Mouse (Mus musculus) forebrain, embryonic 10.5 days (tissue): Measurements from ENCODE around the gene Mtm1. TPM values are rescaled to one million over a fixed set of nuclear protein-coding genes. Genes with fewer than 3 reads are reported as not detected.
A peak's percentile ranks its signal among the peaks of the same experiment; 100 is the strongest.

ENCODE experiments used
- DNase-seq: peaks from one replicate; pipeline ENCODE4 v3.0.0-alpha.2; 2017; ENCODE audit warnings: low spot score; ENCODE audit errors: extremely low spot score
- H3K27ac ChIP-seq: fragments of 300-500 bp; sonication (generic); 2 replicates; pipeline ENCODE4 v1.5.1; 2016; ENCODE audit warnings: mild to moderate bottlenecking
- H3K27me3 ChIP-seq: fragments of 300-500 bp; sonication (generic); 2 replicates; pipeline ENCODE4 v1.6.1; 2016; ENCODE audit warnings: mild to moderate bottlenecking; ENCODE audit not compliant: poor library complexity, severe bottlenecking
- H3K36me3 ChIP-seq: fragments of 300-500 bp; sonication (generic); replicated peaks from 2 replicates; pipeline ENCODE4 v1.6.1; 2016; ENCODE audit warnings: mild to moderate bottlenecking, moderate library complexity
- H3K4me1 ChIP-seq: fragments of 300-500 bp; sonication (generic); 2 replicates; pipeline ENCODE4 v1.6.1; 2016
- H3K4me3 ChIP-seq: fragments of 300-500 bp; sonication (generic); 2 replicates; pipeline ENCODE4 v1.5.1; 2016; ENCODE audit warnings: mild to moderate bottlenecking, moderate library complexity
- H3K9me3 ChIP-seq: fragments of 300-500 bp; sonication (generic); 2 replicates; pipeline ENCODE4 v1.6.1; 2016; ENCODE audit warnings: mild to moderate bottlenecking, moderate library complexity
- WGBS: fragments of 180-500 bp; shearing (Covaris S2); methylation state at CpG from one replicate; pipeline ENCODE4 v1.1.7; 2016; 5-methylcytosine and 5-hydroxymethylcytosine counted together
- polyA plus RNA-seq: library from polyadenylated mRNA; unstranded; fragments of >200 nt; fragmentation: Nextera tagmentation; extraction: Ambion mirVana; gene quantifications from 2 replicates; pipeline ENCODE4 v1.2.1, GENCODE M21; 2016

Mtm1 gene
- 3.1 and 3.7 TPM in 2 replicates for polyA plus RNA-seq

DNA sequence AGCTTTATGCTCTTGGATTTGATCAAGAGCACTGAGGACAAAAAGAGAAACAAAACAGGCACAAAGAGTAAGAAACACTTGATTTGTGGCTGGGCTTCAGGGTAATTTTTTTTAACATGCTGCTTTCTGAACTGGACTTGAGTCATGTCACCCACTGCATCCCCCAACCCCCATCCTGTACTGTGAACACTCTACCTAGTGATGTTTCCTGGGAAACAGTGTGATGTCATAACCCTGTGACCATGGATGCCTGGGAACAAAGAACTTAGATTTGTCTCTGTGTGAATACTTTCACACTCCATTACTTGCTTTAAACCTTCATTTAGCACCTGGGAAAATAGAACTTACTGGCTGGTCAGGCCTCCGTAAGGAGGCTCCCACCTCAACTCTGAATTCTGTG, at the start of gene Mtm1:
Gene Mtm1, plus strand, starts transcription at position 301 of the 400 bp plus-strand sequence.
- WGBS, result 81% methylated on average over 1 of the region's 1 CpGs
- Histone ChIP-seq H3K4me3 (no peak within 1 kb of the TSS), H3K27ac (no peak within 1 kb of the TSS), H3K9me3 (no peaks in the 10 kb centered on the region), H3K36me3 (no peaks in the 10 kb centered on the region), H3K27me3 (peaks cover 4% of the 10 kb centered on the region; the same call in 1 of the 2 replicates), H3K4me1 (no peaks in the 10 kb centered on the region)
- no peak for DNase-seq

DNA sequence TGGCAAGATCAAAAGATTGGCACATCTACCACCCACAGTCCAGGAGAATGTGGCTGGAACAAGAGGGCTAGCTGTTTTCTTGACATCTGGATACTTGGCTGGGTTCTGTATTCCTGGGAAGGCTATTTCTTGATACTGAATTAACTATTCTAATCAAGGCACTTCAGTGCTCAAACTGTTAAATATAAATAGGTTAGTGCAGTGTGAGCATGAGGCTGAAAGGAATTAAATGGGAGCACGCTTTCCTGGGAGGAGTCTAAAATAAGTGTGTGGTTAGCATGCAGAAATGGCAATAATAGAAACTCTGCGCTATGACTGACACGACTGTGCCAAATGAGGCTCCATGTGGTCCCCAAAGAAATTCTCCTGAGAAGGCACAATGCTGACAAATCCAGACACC, 29.0 kb upstream of the Mtm1 start:
- H3K27ac ChIP-seq, result no peak overlapping the region
- no peaks in the 10 kb centered on the region for H3K36me3 ChIP-seq
- H3K9me3 ChIP-seq, result no peaks in the 10 kb centered on the region
- H3K4me1 ChIP-seq, result no peaks in the 10 kb centered on the region
- DNase-seq, result no peak
- peaks cover 14% of the 10 kb centered on the region; the same call in 1 of the 2 replicates for H3K27me3 ChIP-seq
- no peak overlapping the region for H3K4me3 ChIP-seq
- 89% methylated on average over 3 of the region's 3 CpGs for WGBS

- no peak for DNase-seq
- Histone ChIP-seq H3K9me3 (no peaks in the 10 kb centered on the region), H3K4me3 (no peak overlapping the region), H3K27me3 (peaks cover 14% of the 10 kb centered on the region; the same call in 1 of the 2 replicates), H3K4me1 (no peaks in the 10 kb centered on the region), H3K36me3 (no peaks in the 10 kb centered on the region), H3K27ac (no peak overlapping the region)
- 94% methylated on average over 4 of the region's 4 CpGs for WGBS
Observed at GRCm38 (mm10) chrX:71183671-71184070, 26.9 kb upstream of the Mtm1 start.

DNA sequence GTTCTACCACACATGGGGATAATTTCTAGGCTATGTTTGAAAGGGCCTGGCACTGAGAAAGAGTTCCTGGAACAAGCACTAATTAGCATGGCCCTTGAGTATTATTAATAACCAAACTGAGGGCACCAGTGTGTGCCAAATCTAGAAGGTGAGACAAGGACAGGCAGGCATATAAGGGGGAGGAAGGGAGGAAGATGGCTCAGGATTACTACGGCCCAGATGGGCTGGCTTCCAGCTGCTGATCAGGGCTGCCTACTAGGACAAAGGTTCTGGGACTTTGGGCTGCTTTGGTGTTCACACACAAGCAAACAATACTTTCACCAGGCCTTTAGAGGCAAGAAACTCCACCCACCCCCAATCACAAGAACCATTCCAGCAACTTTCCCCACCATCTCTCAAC, 24.2 kb upstream of the Mtm1 start:
- H3K27ac ChIP-seq, result no peak overlapping the region
- WGBS, result 82% methylated on average over 1 of the region's 1 CpGs
- peaks cover 17% of the 10 kb centered on the region for H3K27me3 ChIP-seq
- DNase-seq, result no peak
- H3K4me3 ChIP-seq, result no peak overlapping the region
- no peaks in the 10 kb centered on the region for H3K4me1 ChIP-seq
- H3K9me3 ChIP-seq, result no peaks in the 10 kb centered on the region
- no peaks in the 10 kb centered on the region for H3K36me3 ChIP-seq

DNA sequence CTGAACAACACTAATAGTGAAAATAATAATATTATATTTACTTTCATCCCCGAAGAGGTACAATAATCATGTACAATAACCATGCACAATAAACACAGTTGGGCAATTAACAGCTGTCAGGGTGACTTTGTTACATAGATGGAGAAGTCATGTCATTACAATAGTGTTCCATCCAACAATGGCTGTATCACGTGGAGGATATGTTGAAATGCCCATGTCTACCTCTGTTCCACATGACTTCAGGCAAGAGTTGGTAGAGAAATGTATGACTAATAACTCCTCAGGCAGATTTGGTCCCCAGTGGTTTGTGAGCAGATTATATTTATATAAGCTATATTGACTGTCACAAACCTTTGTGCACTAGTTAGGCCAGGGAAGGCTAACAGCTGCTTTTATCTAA, 5.8 kb upstream of the Mtm1 start:
- Histone ChIP-seq H3K9me3 (no peaks in the 10 kb centered on the region), H3K4me3 (no peak overlapping the region), H3K36me3 (no peaks in the 10 kb centered on the region), H3K4me1 (no peaks in the 10 kb centered on the region), H3K27ac (no peak overlapping the region), H3K27me3 (peaks cover 18% of the 10 kb centered on the region; the same call in 1 of the 2 replicates)
- WGBS, result 81% methylated on average over 2 of the region's 2 CpGs
- DNase-seq, result no peak

GRCm38 (mm10) chrX:71205821-71206542, 4.6 kb upstream of the Mtm1 start:
- DNase-seq, result no peak
- no peaks in the 10 kb centered on the region for H3K4me1 ChIP-seq
- H3K9me3 ChIP-seq, result no peaks in the 10 kb centered on the region
- no peak overlapping the region for H3K4me3 ChIP-seq
- 87% methylated on average over 1 of the region's 1 CpGs for WGBS
- no peaks in the 10 kb centered on the region for H3K36me3 ChIP-seq
- no peak overlapping the region for H3K27ac ChIP-seq
- H3K27me3 ChIP-seq, result peaks cover 13% of the 10 kb centered on the region; the same call in 1 of the 2 replicates

DNA sequence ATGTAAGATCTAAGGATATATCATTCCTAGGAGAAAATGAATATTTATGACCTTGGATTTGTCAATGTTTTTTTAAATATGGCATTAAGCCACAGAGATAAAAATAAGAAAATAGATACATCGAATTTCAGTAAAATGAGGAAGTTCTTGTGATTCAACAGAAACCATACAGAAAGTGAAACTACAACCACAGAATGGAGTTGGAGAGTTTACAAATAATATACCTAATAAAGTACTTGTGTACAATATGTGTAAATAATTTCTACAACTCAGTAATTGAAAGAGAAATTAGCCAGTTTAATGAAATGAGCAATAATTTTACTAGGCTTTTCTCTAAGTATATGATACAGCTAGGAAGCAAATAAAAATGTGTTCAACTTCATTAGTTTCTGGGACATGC, 4.0 kb upstream of the Mtm1 start:
- 79% methylated on average over 1 of the region's 1 CpGs for WGBS
- H3K9me3 ChIP-seq, result no peaks in the 10 kb centered on the region

DNA sequence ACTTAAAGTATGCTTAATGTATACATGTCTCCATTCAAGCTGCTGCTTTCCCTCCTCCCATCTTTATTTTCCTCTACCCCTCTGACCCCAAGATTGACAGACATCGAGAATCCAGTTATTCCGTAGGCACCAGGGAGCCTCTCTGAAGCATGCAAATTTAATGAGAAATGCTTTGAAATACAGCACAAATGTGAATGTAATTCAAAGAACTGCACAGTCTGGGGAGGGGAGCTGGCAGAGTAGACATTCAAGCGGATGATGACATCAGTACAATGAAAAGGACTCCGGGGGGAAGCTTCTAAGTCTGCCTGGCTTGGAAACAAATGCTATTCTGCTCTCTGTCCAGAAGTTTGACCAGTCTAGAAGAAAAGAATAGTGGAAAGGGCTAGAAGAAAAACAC, 2.3 kb downstream of the Mtm1 start:
- 70% methylated on average over 4 of the region's 4 CpGs for WGBS
- H3K9me3 ChIP-seq, result no peaks in the 10 kb centered on the region
- no peak overlapping the region for H3K4me3 ChIP-seq
- no peaks in the 10 kb centered on the region for H3K4me1 ChIP-seq
- no peak overlapping the region for H3K27ac ChIP-seq
- no peaks in the 10 kb centered on the region for H3K36me3 ChIP-seq
- H3K27me3 ChIP-seq, result peaks cover 12% of the 10 kb centered on the region
- DNase-seq, result no peak

More for the DNA sequence above, 4.0 kb upstream of the Mtm1 start:
- no peak for DNase-seq
- Histone ChIP-seq H3K36me3 (no peaks in the 10 kb centered on the region), H3K27me3 (peaks cover 13% of the 10 kb centered on the region; the same call in 1 of the 2 replicates), H3K4me1 (no peaks in the 10 kb centered on the region), H3K4me3 (no peak overlapping the region), H3K27ac (no peak overlapping the region)

GRCm38 (mm10) chrX:71214441-71215112, 4.0 kb downstream of the Mtm1 start:
- peak overlapping the region; percentile 57 for H3K4me3 ChIP-seq
- peak; percentile 83 for DNase-seq
- no peaks in the 10 kb centered on the region for H3K4me1 ChIP-seq
- H3K27me3 ChIP-seq, result peaks cover 12% of the 10 kb centered on the region
- H3K27ac ChIP-seq, result peak overlapping the region; percentile 44; the same call in 1 of the 2 replicates
- no peaks in the 10 kb centered on the region for H3K9me3 ChIP-seq
- H3K36me3 ChIP-seq, result no peaks in the 10 kb centered on the region
- 23% methylated on average over 19 of the region's 20 CpGs for WGBS

GRCm38 (mm10) chrX:71215113-71215708, 4.6 kb downstream of the Mtm1 start:
- H3K4me1 ChIP-seq, result no peaks in the 10 kb centered on the region
- no peak for DNase-seq
- no peaks in the 10 kb centered on the region for H3K9me3 ChIP-seq
- peak overlapping the region; percentile 57 for H3K4me3 ChIP-seq
- H3K27ac ChIP-seq, result peak overlapping the region; percentile 44; the same call in 1 of the 2 replicates
- no peaks in the 10 kb centered on the region for H3K36me3 ChIP-seq
- H3K27me3 ChIP-seq, result peaks cover 12% of the 10 kb centered on the region
- WGBS, result 13% methylated on average over 26 of the region's 27 CpGs

DNA sequence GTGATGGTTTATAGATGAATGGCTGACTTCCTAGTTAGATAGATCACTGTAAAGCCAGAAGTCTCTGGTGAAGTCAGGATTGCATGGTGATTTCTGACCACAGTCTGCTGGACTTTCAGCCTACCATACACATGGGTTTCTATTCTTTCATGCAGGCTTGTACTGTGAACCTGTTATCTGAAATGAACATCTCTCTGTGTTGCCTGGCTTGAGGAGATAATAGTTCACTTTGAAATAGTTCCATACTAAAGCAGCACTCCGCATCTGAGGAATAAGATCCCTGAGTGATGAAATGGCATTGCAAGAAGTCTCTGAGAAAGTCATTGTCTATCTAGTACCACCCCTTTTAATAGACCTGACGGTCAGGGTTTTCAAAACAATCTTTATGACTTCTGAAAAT, 6.3 kb downstream of the Mtm1 start:
- no peaks in the 10 kb centered on the region for H3K4me1 ChIP-seq
- H3K36me3 ChIP-seq, result no peaks in the 10 kb centered on the region
- no peaks in the 10 kb centered on the region for H3K9me3 ChIP-seq
- no peak overlapping the region for H3K4me3 ChIP-seq
- H3K27ac ChIP-seq, result no peak overlapping the region
- WGBS, result 90% methylated on average over 2 of the region's 2 CpGs
- no peak for DNase-seq
- peaks cover 12% of the 10 kb centered on the region for H3K27me3 ChIP-seq

- H3K4me3 ChIP-seq, result no peak overlapping the region
- H3K27me3 ChIP-seq, result peaks cover 12% of the 10 kb centered on the region
- no peak for DNase-seq
- H3K4me1 ChIP-seq, result no peaks in the 10 kb centered on the region
- H3K27ac ChIP-seq, result no peak overlapping the region
- no peaks in the 10 kb centered on the region for H3K9me3 ChIP-seq
- H3K36me3 ChIP-seq, result no peaks in the 10 kb centered on the region
- 85% methylated on average over 3 of the region's 3 CpGs for WGBS
Observed at GRCm38 (mm10) chrX:71218853-71219252, 8.3 kb downstream of the Mtm1 start.

DNA sequence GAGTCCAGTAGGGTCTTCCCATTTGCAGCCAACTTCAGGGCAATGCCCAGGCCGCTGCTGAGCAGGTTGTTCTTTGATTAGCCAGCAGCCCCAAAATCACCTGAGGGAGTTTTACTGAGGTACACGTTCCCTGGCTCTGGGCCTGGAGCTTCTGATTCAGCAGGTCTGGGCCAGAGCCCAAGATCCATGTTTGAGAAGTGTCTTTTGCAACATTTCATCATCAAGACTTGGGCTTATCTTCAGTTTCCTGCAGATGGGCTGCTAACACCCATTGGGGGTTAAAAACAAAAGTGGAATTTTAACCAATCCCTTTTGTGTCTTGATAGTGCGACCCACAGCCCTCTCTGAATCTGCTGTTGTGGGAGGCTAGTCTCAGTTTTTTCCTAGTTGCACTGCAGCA, 10.3 kb downstream of the Mtm1 start:
- Histone ChIP-seq H3K9me3 (no peaks in the 10 kb centered on the region), H3K27me3 (peaks cover 10% of the 10 kb centered on the region), H3K4me3 (no peak overlapping the region), H3K36me3 (no peaks in the 10 kb centered on the region), H3K27ac (no peak overlapping the region), H3K4me1 (no peaks in the 10 kb centered on the region)
- WGBS, result 64% methylated on average over 3 of the region's 3 CpGs
- no peak for DNase-seq
